Mouse (Mus musculus) frontal cortex, postnatal 36 days (tissue): ENCODE results near the gene Fam78a.

Source experiments
- DNase-seq, 2 experiments: peaks; one replicate each; pipeline ENCODE4 v3.0.0; 2022; ENCODE audit warnings: low spot score in 2 of 2

Fam78a gene

GRCm38 (mm10) chr2:32084111-32084871 is at the start of gene Fam78a:
Fam78a (minus strand) TSS chr2:32084857.
- peak; percentile 55 to 56 for DNase-seq

GRCm38 (mm10) chr2:32134039-32134438 is 49.4 kb upstream of the Fam78a start:
- DNase-seq: peak; percentile 91 to 96

GRCm38 (mm10) chr2:32132567-32132992 is 47.9 kb upstream of the Fam78a start:
- DNase-seq: no peak

DNA sequence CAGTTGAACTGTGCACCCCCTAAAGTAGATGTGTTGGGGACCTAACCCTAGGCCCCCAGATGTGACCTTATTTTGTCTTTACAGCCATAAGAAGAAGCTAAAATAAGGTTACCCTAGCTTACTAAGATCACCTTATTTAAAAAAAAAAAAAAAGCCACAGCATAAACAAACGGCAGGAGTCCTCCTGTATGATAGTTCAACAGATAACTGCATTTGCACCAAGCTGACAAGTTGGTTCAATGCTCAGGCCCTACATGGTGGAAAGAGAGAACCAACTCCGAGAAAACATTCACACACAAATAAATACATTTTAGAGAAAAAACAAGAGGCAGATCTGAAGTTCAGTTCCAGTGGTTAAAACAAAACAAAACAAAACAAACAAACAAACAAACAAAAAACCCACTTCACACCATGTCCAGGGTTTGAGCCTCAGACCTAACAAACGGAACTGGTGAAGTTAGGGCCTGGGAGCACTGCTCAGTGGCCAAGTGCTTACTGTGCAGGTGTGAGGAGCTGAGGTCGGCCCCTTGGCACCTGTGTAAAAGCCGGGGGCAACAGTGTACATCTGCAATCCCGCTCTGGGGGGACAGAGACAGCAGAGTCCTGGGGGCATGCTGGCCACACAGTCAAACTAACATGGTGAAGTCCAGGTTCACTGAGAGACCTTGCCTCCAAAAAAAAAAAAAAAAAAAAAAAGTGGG is 47.4 kb upstream of the Fam78a start:
- no peak for DNase-seq

DNA sequence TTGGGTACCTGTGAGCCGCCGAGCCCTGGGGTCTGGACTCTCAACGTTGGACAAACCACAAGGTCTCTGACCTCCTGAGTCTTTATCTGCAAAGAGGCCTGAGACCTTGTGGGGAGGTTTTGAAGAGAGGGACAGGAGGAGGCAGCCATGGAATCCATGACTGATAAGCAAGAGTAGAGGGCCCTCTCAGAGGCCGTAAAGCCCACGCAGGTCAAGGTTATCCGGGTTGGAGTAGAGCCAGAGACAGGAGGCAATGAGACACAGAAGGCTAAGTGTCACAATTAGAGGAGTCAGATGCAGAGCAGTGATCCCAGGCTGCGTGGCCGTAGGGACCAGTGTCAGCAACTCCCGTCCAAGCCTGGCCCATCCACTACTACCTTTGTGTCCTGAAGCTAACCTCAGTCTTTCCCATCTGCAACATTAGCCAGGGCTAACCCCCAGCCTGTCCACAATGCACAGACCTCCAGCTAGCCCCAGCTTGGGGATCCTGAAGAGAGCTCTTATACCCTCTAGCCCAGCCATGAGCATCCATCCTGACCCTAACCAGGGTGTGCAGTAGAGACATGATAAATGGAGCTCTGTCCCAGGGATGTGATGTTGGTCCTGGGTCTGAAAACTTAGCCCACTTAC is 46.7 kb upstream of the Fam78a start:
- no peak for DNase-seq

GRCm38 (mm10) chr2:32130435-32130834 is 45.8 kb upstream of the Fam78a start:
- DNase-seq: peak; percentile 40 to 75

GRCm38 (mm10) chr2:32129383-32130074 is 44.9 kb upstream of the Fam78a start:
- no peak for DNase-seq

- DNase-seq: no peak
Observed at GRCm38 (mm10) chr2:32128536-32128841, 43.8 kb upstream of the Fam78a start.

GRCm38 (mm10) chr2:32127653-32128535 is 43.2 kb upstream of the Fam78a start:
- no peak for DNase-seq

GRCm38 (mm10) chr2:32121785-32122184 is 37.1 kb upstream of the Fam78a start:
- DNase-seq: no peak

- DNase-seq: no peak
Observed at GRCm38 (mm10) chr2:32121150-32121549, 36.5 kb upstream of the Fam78a start.

- no peak for DNase-seq
Observed at GRCm38 (mm10) chr2:32119802-32120750, 35.4 kb upstream of the Fam78a start.

DNA sequence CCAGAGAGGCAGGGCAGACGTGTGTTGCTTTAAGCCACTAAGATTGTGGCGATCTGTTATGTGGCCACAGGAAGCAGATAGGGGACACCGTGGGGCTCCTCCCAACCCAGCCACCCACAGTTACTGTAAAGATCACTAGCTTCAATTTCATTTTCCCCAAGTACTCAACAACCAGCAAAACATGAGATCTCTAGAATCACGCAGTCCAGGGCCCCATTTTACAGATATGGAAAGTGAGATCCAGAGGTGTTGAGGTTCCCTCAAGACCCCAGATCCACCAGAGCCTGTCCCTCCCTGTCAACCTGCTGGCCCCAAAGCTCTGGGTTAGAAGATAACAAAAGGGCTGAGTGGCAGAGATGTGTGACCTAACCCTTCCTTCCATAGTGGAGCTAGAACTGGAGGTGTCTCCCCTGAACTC is 31.2 kb upstream of the Fam78a start:
- no peak for DNase-seq

DNA sequence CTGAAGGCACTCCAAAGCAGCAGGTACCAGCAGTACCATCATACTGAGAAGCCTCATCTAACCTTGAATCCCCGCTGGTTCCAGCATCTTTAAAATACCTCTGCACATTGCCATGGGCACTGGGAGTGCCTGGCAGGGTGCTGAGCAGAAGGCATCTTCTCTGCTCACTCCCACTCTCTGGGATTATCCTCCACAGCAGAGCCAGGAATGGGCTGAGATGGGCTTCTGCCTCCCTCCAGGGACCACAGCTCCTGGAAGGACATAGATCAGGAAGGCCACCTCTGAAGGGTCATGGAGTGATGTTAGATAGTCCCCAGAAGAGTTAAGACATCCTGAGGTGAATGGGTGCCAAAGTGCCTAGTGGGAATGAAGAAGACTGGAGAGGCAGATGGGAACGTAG is 27.9 kb upstream of the Fam78a start:
- peak; percentile 52 to 54 for DNase-seq

GRCm38 (mm10) chr2:32111268-32111667 is 26.6 kb upstream of the Fam78a start:
- DNase-seq: peak; percentile 31 to 44

DNA sequence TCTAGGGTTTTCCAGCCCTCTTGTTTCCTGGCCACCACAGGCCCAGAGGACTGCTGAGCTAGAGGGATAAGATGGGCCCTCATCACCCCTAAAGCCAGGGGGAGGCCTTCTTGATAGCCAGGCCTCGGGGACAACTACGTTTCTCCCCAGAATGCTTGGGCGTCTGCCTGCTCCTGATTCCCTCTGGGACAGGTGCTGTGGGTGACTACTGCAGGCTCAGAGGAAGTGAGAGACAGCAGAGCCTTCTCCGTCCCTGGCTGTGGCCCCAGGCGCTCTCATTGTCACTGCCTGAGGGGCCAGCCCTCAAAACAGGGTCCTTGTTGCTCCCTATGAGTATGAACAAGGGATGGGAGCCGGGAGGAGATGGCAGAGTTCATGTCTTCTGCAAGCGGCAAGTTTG is 21.3 kb upstream of the Fam78a start:
- no peak for DNase-seq

- DNase-seq: peak; percentile 38 to 51
Observed at GRCm38 (mm10) chr2:32105117-32105913, 20.7 kb upstream of the Fam78a start.

DNA sequence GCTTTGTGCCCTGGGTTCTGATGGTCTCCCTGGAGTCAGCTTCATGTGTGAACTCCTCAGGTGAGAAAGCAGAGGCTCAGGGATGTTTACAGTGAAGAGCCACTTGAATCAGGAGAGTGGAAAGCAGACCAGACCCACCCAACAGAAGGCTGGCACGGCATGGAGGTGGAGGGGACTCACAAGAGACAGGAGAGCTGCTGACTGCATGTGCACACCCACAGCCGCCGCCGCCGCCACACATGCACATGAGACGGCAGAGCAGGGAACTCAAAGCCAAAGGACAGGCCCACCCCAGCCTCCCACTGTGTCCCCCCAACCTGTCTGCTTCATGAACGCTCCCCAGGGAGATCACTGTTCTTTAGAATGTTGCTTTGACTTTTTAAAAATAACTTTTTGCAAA is 19.5 kb upstream of the Fam78a start:
- peak; percentile 66 to 67 for DNase-seq

DNA sequence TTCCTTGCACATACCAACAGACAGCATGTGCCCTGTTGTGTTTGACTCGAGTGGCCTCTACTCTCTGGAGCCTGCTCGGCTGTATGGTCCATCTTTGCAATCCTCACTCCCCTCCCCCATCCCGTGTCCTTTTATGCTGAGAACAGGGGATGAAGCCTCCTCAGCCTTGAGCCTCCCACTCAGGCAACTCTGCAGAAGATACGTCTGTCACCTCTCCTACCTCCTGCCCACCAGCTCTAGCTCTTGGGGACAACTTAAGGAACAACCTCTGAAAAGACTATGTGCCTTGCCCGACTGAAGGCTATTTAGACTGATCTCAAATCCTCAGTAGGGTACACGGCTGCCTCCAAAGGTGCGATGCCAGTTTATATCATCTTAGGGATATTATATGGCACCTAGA is 18.9 kb upstream of the Fam78a start:
- DNase-seq: peak; percentile 45 to 49
